Mouse (Mus musculus): ENCODE measurements around the gene Ctbp2. TPM values are rescaled to one million over a fixed set of nuclear protein-coding genes. Genes with fewer than 3 reads are reported as not detected.

Gene Ctbp2
- 10 to 100 TPM; 23.8 to 28.6 TPM for total RNA-seq (2021)

DNA sequence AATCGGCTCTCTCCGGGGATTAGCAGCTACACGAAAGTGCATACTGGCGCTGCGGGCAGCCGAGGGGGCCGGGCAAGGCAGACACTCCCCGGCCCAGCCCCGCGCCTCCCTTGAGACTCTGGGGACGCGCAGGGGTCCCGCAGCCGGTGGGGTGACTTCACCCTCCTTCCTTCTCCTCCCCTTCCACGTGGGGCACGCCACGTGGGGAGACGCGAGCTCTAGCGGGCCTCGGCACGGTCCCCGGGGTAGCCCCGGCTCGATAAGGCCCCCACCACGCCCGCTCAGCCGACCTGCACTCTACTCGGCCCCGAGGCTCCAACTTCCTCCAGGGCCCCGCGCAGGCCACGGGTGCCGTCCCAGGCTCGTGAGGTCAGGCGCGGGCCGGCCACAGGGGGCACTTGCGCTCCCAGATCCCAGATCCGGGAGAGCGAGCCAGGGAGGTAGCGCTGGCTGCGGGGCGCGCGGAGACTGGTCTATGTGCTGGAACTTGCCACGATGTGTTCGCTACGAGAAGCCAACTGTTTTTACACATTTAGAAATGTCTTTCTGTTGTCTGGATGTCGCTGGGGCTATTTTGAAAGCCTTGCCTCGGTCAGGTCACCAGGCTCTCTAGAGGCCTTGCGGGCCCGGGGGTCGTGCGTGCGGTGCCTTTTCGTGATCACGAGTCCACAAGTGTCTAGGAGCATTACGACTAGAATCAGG is at the start of gene Ctbp2:
TSS of gene Ctbp2 (minus strand) at position 356 of the 702 bp plus-strand sequence.
- intact Hi-C loops (cut with DNase I), result loop anchor here (2.0 to 10.0 kb wide), 7 partner anchors 37 to 513 kb away; partner anchors contain the start of genes Abraxas2, Edrf1, Eef1akmt2 and Zranb1
- DNase-seq, result peak; percentile 83 to 89

DNA sequence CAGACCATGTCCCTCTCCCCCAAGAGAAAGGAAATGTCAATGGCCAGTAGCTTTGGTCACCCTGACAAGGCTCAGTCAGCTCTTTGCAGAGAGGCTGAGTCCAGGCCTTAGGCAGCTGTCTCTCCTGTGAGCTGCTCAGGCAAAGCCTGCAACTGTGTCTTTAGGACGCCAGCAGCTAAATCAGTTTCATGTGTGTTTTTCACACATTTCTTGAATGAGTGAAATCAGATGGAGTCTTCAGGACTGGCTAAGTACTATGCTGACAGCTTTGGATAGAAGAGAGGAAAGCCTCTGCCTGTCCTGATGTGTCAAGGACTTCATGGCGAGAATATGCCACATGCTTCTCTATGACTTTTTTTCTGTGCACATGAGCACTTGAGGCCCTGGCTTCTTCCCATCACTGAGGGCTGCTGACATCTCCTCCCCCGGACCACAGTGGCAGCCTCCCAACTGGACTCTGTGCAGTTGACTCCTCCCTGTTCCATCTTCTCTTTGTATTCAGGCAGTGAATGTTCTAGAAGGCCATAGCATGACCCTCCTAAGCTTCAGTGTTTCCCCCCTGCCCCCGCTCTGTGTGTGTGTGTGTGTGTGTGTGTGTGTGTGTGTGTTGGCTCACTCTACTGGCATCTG is 47.4 kb upstream of the Ctbp2 start:
- intact Hi-C loops (cut with DNase I), result no loop called here
- DNase-seq, result peak; percentile 38 to 47

DNA sequence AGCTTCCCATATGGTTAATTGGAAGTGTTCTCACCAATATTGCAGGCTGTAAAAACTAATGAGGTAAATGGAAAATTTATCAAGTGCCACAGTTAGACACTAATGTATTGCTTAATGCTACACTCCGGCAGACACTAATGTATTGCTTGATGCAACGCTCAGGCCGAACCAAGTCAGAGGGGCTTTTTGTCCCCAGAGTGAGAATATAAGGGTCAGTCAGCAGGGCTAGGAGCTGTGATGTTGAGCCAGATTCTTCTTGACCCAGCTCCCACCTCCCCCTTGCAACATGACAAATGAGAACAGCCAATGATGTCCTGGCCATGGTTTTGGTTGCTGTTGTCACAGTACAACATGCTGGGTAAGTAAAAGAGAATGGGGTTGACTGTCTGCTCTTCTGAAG is 44.8 kb upstream of the Ctbp2 start:
- DNase-seq, result no peak
- intact Hi-C loops (cut with DNase I), result no loop called here

DNA sequence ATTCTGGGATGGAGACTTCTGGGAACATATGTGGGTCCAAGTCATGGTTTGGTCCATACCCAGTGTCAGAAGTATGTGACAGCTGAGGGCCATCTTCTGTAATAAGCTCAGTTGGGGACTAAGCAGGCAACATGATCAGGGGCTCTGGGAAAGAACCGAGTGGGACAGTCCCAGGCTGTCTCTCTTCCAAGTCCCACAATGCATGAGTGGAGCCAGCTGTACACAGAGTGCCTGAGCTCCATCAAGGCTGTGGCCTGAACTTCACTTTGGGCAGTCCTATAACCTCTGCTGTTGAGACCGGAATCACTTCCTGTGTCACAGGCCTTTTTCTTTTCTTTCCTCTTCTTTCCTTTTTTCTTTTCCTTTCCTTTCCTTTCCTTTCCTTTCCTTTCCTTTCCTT is 43.7 kb upstream of the Ctbp2 start:
- DNase-seq, result no peak
- intact Hi-C loops (cut with DNase I), result no loop called here

DNA sequence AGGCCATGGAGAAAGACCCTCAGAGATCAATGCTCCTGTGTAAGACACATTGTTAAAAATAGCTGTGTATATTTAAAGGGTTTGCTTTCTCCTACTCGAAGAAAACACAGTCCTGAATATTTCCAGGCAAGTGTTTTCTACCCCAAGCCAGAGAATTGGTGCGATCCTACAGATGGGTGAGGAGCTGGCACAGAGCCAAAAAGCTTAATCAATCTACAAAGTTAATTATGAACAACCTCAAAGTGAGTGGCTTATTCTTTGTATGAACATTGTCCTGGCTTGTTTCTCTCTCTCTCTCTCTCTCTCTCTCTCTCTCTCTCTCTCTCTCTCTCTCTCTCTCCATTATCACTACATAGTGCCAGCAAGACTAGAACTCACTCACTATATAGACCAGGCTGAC is 40.6 kb upstream of the Ctbp2 start:
- DNase-seq, result no peak
- intact Hi-C loops (cut with DNase I), result no loop called here

DNA sequence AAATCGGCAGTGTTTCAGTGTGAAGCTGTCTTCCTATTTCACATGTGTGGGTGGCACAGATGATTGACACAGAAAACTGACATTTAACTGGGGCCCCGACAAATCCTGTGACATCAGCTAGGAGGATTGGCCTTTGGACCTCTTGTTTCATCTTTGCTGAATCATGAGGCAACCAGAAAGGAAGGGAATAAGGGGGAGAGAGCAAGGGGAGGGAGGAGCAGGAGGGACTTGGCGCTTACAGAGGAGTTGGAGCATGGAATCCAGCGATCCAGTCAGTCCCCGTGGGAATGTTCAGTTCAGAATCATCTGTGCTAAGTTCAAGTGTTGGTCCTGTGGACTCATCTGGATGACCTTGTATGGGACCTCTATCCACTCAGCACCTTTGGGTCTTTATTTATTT is 38.9 kb upstream of the Ctbp2 start:
- intact Hi-C loops (cut with DNase I), result no loop called here
- DNase-seq, result peak; percentile 9 to 14

DNA sequence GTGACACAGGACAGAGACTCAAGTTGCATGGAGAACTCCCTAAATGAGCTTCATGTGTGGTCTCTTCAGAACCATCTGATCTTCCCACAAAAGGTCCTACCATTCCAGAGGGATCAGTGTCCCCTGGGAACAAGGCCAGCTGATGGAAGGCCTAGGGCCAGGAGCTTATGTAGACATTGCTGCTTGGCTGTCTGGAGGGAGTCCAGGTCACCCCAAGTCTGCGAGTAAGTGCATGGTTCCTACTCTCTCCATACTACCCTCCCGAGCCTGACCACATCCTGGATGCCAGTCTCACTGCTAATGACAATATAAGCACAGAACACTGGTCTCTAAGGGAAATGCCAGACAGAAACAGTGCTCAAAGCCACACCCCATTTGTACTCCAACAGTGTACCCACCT is 38.0 kb upstream of the Ctbp2 start:
- no peak for DNase-seq

DNA sequence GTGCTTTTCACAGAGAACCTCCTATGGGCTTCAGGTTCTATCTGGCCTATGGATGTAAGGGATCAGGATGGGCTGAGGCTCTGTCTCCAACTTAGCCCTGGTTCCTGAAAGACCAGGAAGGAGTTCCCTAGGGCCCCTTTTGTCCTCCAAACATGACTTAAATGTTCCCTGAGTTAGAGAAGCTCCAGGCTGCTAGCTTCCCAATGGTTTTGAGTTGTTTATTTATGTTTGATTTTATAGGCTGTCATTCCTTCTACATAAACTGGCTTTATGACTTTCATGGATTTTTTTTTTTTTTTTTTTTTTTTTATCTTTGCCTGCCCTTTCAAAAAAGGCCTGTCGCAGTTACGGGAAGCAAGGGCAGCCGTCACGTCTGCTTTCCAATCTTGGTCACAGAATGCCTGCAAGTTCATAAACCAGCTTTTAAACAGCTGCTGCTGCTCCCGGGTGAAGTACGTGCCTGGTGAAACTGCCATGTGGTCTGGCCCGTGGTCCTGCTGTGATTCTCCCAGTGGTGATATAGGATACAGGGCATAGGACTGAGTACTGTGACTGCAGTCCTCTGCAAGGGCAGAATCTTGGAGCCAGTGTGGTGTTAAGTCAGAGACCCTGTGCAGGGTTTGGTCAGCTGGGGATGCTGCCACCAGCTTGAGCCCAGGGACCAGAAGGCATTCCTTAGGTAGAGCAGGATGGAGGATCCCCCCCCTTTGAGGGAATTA is 37.4 kb upstream of the Ctbp2 start:
- no peak for DNase-seq
- intact Hi-C loops (cut with DNase I), result no loop called here

More for the DNA sequence above, 38.0 kb upstream of the Ctbp2 start:
- intact Hi-C loops (cut with DNase I), result no loop called here

DNA sequence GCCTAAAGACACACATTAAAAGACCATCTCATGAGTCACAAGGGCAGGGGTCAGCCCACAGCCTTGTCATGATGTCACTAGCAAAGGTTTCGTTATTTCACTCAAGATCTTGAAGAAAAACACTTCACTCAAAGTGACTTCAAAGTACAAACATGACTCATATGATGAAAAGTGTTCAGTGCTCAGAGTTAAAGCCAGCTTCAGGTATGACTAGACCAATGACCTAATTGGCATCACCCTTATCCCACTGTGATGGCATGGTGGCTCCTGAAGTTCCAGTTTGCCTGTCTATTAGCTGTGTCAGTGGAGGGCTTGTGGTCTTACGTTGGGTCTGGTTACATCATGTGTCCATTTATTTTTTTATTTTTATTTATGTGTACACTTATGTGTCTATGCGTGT is 35.4 kb upstream of the Ctbp2 start:
- DNase-seq, result no peak
- intact Hi-C loops (cut with DNase I), result no loop called here

DNA sequence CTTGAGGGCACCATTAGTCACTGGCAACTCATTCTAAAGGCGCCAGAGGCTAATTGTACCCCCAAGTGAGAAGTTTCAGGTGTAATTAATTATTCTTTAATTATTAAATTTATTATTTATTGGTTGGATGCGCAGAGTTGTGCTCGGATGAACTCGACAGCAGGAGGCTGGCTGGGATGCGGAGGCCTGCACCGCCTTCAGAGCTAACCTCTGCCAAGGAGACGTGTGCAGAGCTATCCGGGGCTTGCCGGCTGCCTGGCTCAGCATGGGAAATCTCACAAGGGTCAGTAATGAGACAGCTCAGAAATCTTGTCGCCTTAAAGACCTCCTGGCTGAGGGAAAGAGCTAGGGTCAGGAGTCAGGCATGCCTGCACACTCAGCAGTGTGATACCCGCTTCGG is 31.5 kb upstream of the Ctbp2 start:
- intact Hi-C loops (cut with DNase I), result no loop called here
- DNase-seq, result no peak

DNA sequence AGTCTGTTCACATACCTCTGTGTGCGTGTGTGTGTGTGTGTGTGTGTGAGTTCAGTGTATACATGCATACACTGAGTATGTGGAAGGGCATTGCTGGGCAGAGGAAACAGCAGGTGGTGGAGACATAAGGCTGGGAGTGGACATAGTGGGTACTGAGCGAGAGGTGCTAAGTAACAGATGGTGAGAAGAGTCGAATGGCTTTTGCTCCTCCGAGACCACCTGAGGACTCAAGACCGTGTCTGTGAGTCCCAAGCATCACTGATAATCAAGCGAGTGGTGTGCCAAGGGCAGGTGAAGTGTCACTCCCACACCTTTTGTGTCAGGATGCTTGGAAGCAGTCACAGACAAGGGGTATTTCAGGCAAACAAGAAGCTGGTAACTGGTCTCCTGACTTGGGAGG is 30.7 kb upstream of the Ctbp2 start:
- no peak for DNase-seq
- intact Hi-C loops (cut with DNase I), result no loop called here

DNA sequence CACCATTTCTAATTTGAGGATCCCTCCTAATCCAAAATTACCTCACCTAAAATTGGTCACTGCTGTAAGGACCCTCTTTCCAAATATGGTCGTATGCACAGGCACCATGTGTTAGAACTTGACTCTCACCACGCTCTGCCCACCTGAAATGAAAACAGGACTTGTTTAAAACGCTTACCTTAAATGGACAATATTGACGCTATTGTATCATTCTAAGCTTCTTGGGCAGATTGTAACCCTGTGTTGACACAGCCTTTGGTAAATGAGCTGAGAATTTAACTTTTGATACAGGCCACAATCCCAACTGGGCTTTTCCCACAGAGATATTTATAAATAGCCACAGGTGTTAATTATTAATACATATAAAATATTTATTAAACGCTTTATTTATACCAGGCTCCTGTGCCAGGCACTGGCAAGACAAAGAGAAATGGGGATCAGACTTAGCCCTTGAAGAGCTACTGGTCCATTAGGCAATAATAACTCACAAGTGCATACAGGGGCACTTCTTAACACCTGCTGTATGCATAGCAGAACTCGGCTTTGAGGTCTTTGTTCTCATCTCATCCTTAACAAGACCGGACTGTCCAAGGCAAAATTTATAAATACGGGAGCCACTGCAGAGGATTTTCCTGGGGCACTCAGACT is 15.7 kb upstream of the Ctbp2 start:
- DNase-seq, result no peak
- intact Hi-C loops (cut with DNase I), result no loop called here

DNA sequence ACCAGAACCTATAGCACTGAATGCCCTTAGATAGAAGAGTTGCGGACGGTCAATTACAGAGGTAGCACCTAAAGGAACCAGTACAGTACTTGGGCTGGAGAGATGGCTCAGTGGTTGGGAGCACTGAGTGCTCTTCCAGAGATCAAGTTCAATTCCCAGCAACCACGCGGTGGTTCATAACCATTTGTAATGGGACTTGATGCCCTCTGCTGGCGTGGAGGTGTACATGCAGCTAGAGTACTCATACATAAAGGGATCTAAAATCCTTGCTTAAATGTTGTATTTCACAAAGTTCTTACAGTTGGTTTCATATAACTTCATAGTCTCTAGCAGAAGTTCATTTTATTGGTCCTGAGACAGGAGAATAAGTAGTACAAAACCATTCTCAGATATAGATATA is 9.4 kb upstream of the Ctbp2 start:
- DNase-seq, result no peak
- intact Hi-C loops (cut with DNase I), result loop anchor here (2.0 kb wide), 1 partner anchor 101 kb away; no protein-coding TSS in a partner anchor

DNA sequence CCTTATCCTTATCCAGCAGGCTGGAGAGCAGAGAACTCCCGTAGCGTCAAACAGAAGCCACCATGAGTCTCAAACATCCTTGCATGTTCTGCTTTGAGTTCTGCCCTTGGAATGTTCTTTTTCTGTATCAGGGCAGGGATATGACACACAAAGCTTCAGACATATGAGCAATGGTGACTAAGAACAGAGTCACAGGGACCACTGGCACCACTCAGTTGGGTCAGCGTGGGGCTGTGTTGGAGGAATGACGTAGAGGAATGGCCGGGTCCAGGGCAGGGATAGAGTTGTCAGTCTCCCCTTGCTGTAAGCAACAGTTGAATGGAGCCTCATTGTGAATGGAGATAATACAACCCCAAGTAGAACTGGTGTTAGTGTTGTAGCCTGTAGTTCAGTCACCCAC is 8.5 kb upstream of the Ctbp2 start:
- DNase-seq, result no peak
- intact Hi-C loops (cut with DNase I), result loop anchor here (2.0 kb wide), 1 partner anchor 100 kb away; no protein-coding TSS in a partner anchor

DNA sequence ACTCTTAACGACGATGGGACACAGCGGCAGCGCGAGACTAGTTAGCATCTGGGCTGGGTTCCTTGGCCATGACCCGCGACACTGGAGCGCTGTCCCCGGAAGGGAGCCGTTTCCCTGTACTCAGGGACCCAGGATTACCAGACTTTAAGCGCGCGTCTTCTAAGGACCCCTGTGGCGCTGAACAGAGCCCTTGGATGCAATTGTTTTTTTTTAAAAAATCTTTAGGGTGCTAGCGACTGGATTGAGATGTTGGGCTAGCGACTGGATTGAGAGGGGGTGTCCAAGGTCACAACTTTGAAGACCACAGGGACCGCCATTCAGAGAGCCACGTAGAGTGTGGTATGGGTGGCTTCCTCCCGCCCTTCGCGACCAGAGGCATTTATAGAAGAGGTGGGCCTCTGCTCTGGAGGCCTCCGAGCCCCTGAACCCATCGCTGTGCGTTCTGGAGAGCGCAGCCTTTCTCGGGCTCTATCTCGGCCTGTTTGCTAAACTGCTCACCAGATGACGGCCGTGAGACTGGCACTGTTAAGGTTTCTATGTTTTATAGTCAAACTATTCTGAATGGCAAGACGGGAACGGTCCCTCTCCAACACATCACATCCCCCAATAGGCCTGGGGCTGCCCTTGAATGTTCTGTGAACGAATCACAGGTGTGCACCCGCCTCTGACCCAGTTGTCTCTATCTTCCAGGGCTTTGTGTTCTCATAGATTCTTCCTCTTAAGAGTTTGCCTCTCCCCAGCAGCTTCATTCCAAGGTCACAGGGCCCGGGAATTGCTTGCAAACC is 739 bp upstream of the Ctbp2 start:
- DNase-seq, result no peak
- intact Hi-C loops (cut with DNase I), result loop anchor here (5.0 to 10.0 kb wide), 6 partner anchors 38 to 512 kb away; partner anchors contain the start of genes Abraxas2, Edrf1, Eef1akmt2 and Zranb1

DNA sequence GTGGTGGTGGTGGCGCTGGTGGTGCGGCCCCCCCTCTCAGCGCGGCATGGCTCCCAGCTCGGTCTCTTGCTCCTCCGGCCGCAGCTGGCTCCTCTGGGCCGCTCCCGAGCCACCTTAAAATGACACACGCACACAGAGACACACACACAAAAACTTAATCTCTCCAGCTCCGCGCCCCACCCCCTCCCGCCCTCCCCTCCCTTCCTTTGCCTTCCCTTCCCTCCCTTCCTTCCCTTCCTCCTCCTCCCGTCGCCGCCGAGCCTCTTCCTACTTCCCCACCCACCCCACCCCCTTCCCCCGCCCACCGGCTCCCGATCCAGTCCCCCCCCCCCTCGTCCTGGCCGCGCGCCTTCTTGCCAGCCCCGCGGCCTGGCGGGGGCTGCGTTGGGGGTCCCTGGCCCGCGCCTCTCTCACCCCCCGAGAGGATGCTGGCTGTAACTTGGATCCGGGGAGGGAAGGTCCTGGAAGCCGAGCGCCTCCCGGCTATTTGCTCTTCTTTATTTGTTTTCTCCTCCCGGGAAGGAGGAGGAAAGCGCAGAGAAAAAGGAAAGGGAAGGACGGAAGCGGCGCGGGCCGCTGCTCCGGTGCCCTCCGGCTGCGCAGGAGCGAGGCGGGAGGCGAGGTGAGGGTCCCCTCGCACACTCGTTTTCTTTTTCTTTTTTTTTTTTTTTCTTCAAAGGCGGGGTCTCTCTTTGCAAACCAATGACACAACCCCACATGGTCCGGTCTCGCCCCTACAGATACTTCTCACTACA is 733 bp downstream of the Ctbp2 start, which contains the start of gene Fgfr2:
TSS of gene Fgfr2 (minus strand) at position 107 of the 755 bp plus-strand sequence.
- DNase-seq, result peak; percentile 60 to 82
- intact Hi-C loops (cut with DNase I), result loop anchor here (2.0 to 10.0 kb wide), 7 partner anchors 36 to 514 kb away; partner anchors contain the start of genes Abraxas2, Edrf1, Eef1akmt2 and Zranb1

DNA sequence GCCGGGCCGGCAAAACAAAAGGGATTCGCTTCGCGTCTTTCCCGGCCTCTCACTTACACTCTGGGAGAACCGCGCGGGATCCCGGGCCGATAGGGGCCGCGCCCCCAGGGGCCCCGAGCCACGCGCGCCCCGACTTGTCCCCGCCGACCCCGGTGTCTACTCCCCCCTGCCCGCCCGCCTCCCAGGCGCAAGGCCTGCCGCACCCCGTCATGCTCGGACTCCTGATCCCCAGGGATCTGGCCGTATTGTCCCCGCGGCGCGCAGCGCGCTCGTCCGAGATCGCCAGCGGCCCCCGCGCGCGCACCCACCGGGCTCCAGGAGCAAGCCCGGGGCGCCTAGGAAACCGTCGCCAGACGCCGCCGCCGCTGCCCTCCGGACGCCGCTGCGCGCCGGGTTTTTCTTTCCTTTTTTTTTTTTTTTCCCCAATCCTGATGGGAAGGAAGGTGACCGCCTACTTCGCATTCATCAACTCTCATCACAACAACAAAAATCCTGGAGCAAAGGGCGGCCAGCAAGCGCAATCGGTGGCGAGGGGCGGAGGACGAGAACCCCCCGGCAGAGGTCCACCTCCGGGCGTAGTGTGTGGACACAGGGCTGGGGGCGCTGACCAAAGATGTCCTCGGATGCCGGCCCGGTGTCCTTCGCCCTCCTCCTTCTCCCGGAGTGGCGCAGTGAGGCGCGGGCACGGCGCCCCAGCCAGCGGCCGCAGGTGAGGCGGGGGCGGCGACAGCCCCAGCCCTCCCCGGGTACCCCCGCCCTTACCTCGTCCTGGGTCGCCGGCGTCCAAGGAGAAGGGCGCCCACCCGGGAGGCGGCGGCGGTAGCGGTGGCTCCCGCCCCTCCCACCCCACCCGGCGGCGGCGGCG is 1.5 kb downstream of the Ctbp2 start:
- DNase-seq, result peak; percentile 67 to 82
- intact Hi-C loops (cut with DNase I), result loop anchor here (2.0 to 10.0 kb wide), 7 partner anchors 35 to 515 kb away; partner anchors contain the start of genes Abraxas2, Edrf1, Eef1akmt2 and Zranb1
